Mouse (Mus musculus): Measurements from ENCODE around the gene Emc3.
A peak's percentile ranks its signal among the peaks of the same experiment; 100 is the strongest.

DNA sequence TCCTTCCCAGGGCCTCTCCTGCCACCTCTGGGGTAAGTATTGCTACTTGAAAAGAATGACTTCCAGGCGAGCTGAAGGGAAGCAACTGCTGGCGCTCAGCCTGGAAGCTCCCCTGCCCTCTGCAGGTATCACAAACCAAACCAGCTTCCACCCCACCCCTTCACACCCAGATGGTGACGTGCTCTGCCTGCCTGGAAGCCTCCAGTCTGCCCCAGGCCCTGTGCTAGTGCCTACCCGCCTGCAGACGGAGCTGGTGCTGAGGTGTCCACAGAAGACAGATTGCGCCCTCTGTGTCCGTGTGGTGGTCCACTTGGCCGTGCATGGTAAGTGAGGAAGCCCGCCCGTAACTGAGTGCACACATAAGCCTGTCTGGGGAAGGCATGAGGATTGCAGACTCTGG lies 59.4 kb downstream of the Emc3 start:
- TF ChIP-seq EP300 (optimal IDR thresholded peaks at IDR 0.05) (no peak), CTCF (IDR thresholded peaks at IDR 0.05; ENCODE audit: low read depth) (peak; percentile 58)

All from stomach, postnatal 0 days (tissue).